Mouse (Mus musculus) liver, adult 2 months (tissue): ENCODE results near the gene Galnt2.

Source experiments
- CTCF ChIP-seq: fragments of 200-500 bp; IDR thresholded peaks from 2 replicates; pipeline ENCODE4 v1.5.1; 2011; ENCODE audit warnings: low read depth, low read length, control low read depth
- POLR2A ChIP-seq: fragments of 200-500 bp; IDR thresholded peaks from 2 replicates; pipeline ENCODE4 v1.6.1; 2011; ENCODE audit warnings: low read length, control low read depth; ENCODE audit not compliant: insufficient read depth; ENCODE audit errors: extremely low read depth

DNA sequence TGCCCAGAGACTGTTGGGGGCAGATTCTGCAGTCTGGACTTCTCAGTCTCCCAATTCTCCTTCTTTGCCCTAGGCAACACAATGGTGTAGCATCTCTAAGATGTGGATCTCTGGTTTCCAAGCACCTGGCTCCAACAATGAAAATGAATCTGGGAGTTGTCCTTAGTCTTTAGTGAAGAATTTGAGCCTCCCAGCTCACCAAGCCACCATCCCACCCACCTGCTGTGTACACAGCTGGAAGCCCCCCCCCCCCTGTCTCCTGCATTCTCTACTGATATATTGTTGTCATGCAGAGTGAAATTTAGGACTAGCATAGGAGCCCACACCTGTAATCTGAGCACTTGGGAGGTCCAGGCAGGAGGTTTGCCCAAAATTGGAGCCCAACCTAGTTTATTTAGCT is 14.2 kb upstream of the Galnt2 start:
- TF ChIP-seq POLR2A (no peak), CTCF (no peak)
